Mouse (Mus musculus) C2C12 (cell line): ENCODE data around the gene Miga1. TPM values are rescaled to one million over a fixed set of nuclear protein-coding genes. Genes with fewer than 3 reads are reported as not detected.

ENCODE experiments used
- H3K27me3 ChIP-seq: one replicate; pipeline ENCODE4 v1.6.1; 2011; ENCODE audit not compliant: control insufficient read depth, insufficient read depth, insufficient read length
- H3K36me3 ChIP-seq: one replicate; pipeline ENCODE4 v1.6.1; 2011; ENCODE audit not compliant: control insufficient read depth, insufficient read depth
- H3K4me3 ChIP-seq: one replicate; pipeline ENCODE4 v1.5.1; 2011; ENCODE audit warnings: mild to moderate bottlenecking, control low read depth; ENCODE audit not compliant: poor library complexity, insufficient read depth, severe bottlenecking
- H3K79me2 ChIP-seq: one replicate; pipeline ENCODE4 v1.6.1; 2011; ENCODE audit not compliant: control insufficient read depth, insufficient read depth
- H3K79me3 ChIP-seq: one replicate; pipeline ENCODE4 v1.6.1; 2011; ENCODE audit warnings: low read depth, control low read depth
- H3ac ChIP-seq: one replicate; pipeline ENCODE3; 2011; ENCODE audit warnings: low read depth; ENCODE audit not compliant: control insufficient read depth, insufficient read length
- CEBPB ChIP-seq: IDR thresholded peaks from one replicate; pipeline ENCODE4 v1.6.1; 2011; ENCODE audit warnings: low read depth, mild to moderate bottlenecking, control low read depth, moderate library complexity
- CTCF ChIP-seq: IDR thresholded peaks from one replicate; pipeline ENCODE4 v1.5.1; 2011; ENCODE audit not compliant: control insufficient read depth, insufficient read depth, insufficient read length
- FOSL1 ChIP-seq: IDR thresholded peaks from one replicate; pipeline ENCODE4 v1.8.0; 2011; ENCODE audit warnings: mild to moderate bottlenecking, low read length; ENCODE audit not compliant: poor library complexity, insufficient read depth, severe bottlenecking
- MAX ChIP-seq: IDR thresholded peaks from one replicate; pipeline ENCODE4 v1.6.1; 2011; ENCODE audit warnings: mild to moderate bottlenecking, control low read depth
- MYOD1 ChIP-seq: IDR thresholded peaks from one replicate; pipeline ENCODE4 v1.6.1; 2011; ENCODE audit warnings: low read depth; ENCODE audit not compliant: control insufficient read depth, insufficient read length
- MYOG ChIP-seq: IDR thresholded peaks from one replicate; pipeline ENCODE4 v1.6.1; 2011; ENCODE audit not compliant: control insufficient read depth, insufficient read length; ENCODE audit errors: extremely low read depth
- USF1 ChIP-seq: IDR thresholded peaks from one replicate; pipeline ENCODE4 v1.6.1; 2011; ENCODE audit warnings: low read depth, mild to moderate bottlenecking, control low read depth, moderate library complexity
- polyA plus RNA-seq: library from polyadenylated mRNA; unstranded; fragments of >200 nt; fragmentation: generic; extraction: Trizol; gene quantifications from one replicate; pipeline ENCODE4 v1.2.1, GENCODE M21; 2012; ENCODE audit warnings: missing spikeins

Miga1 gene
- polyA plus RNA-seq, 1 experiment = 0.43 TPM

- Histone ChIP-seq H3K79me3 (no peaks in the 10 kb centered on the region), H3K36me3 (no peaks in the 10 kb centered on the region), H3K79me2 (no peaks in the 10 kb centered on the region), H3K4me3 (no peak overlapping the region), H3K27me3 (no peaks in the 10 kb centered on the region), H3ac (no peak overlapping the region)
- TF ChIP-seq MAX (no peak), MYOD1 (no peak), MYOG (no peak), CTCF (no peak), FOSL1 (no peak), CEBPB (no peak), USF1 (no peak)
Observed at GRCm38 (mm10) chr3:152288276-152288675, 51.9 kb downstream of the Miga1 start.

- Histone ChIP-seq H3K36me3 (no peaks in the 10 kb centered on the region), H3K79me2 (no peaks in the 10 kb centered on the region)
- TF ChIP-seq CEBPB (no peak), USF1 (no peak), MAX (no peak), MYOD1 (no peak), FOSL1 (no peak), MYOG (no peak), CTCF (no peak)
Observed at GRCm38 (mm10) chr3:152287810-152288209, 52.4 kb downstream of the Miga1 start.

GRCm38 (mm10) chr3:152284759-152285158, 55.4 kb downstream of the Miga1 start:
- no peaks in the 10 kb centered on the region for H3K36me3 ChIP-seq
- no peaks in the 10 kb centered on the region for H3K79me3 ChIP-seq
- H3K79me2 ChIP-seq = no peaks in the 10 kb centered on the region
- no peak overlapping the region for H3K4me3 ChIP-seq
- H3ac ChIP-seq = no peak overlapping the region
- TF ChIP-seq USF1 (no peak), MYOD1 (peak; percentile 85)
- no peaks in the 10 kb centered on the region for H3K27me3 ChIP-seq

More at GRCm38 (mm10) chr3:152287810-152288209, 52.4 kb downstream of the Miga1 start:
- H3K79me3 ChIP-seq = no peaks in the 10 kb centered on the region
- no peak overlapping the region for H3K4me3 ChIP-seq
- H3ac ChIP-seq = no peak overlapping the region
- no peaks in the 10 kb centered on the region for H3K27me3 ChIP-seq

DNA sequence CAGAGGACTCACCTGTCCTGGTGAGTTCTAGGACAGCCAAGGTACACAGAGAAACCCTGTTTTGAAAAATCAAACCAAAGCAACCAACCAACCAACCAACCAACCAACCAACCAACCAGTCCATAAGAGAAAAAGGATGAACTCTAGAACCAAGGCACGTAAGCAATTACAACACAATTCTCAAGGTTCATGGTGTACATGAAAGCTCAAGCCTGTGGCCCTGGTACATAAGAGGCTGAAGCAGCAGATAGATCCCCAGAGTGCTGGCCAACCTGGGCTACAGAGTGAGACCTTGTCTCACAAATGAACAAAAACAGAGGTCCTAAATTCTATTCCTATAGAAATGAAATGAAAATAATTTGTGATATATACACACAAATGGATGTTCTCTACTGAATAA, 55.9 kb downstream of the Miga1 start:
- H3K27me3 ChIP-seq = no peaks in the 10 kb centered on the region
- no peak for TF ChIP-seq CEBPB

GRCm38 (mm10) chr3:152282126-152282525, 58.1 kb downstream of the Miga1 start:
- H3K36me3 ChIP-seq = no peaks in the 10 kb centered on the region
- H3K79me2 ChIP-seq = no peaks in the 10 kb centered on the region
- no peak overlapping the region for H3K4me3 ChIP-seq
- no peaks in the 10 kb centered on the region for H3K79me3 ChIP-seq
- no peaks in the 10 kb centered on the region for H3K27me3 ChIP-seq
- H3ac ChIP-seq = no peak overlapping the region
- TF ChIP-seq MAX = no peak
- no peak for TF ChIP-seq FOSL1
- TF ChIP-seq CTCF = no peak
- no peak for TF ChIP-seq MYOG
- no peak for TF ChIP-seq USF1
- TF ChIP-seq CEBPB = no peak
- no peak for TF ChIP-seq MYOD1

More for the DNA sequence above, 55.9 kb downstream of the Miga1 start:
- Histone ChIP-seq H3K79me2 (no peaks in the 10 kb centered on the region), H3K79me3 (no peaks in the 10 kb centered on the region), H3K4me3 (no peak overlapping the region), H3K36me3 (no peaks in the 10 kb centered on the region), H3ac (no peak overlapping the region)

DNA sequence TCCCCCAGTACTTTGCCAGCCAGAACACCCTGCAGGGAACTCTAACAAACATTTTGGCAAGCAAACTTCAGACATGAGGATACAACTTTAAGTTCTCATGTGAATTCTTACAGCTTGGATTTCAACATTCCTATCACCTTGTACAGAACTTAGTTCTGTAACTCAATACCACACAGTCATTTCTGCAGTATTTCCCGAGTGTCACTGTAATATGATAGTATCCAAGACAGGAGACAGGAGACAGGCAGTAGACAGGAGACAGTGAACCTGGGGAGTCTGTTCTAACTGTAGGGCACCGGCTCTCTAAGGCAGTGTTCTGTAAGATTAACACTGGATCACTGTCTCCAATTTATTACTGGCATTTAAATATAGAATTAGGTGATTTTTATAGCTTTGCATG, 61.8 kb downstream of the Miga1 start:
- TF ChIP-seq FOSL1 (no peak), MAX (no peak), MYOD1 (no peak), USF1 (no peak), CEBPB (no peak), MYOG (no peak)
- H3K36me3 ChIP-seq = no peaks in the 10 kb centered on the region
- H3ac ChIP-seq = no peak overlapping the region
- H3K27me3 ChIP-seq = no peaks in the 10 kb centered on the region
- no peaks in the 10 kb centered on the region for H3K79me2 ChIP-seq
- no peaks in the 10 kb centered on the region for H3K79me3 ChIP-seq
- H3K4me3 ChIP-seq = no peak overlapping the region
